Mouse (Mus musculus) ovary, postnatal 36 days (tissue): ENCODE measurements around the gene Nfkb1.
A peak's percentile ranks its signal among the peaks of the same experiment; 100 is the strongest.

Experiments
- DNase-seq: peaks from one replicate; pipeline ENCODE4 v3.0.0; 2022; ENCODE audit warnings: low spot score, mixed read lengths

Nfkb1 gene

GRCm38 (mm10) chr3:135691191-135692131, at the start of gene Nfkb1:
TSS of gene Nfkb1 (minus strand) at chr3:135691547.
- DNase-seq = peak; percentile 66

GRCm38 (mm10) chr3:135740711-135741110, 49.4 kb upstream of the Nfkb1 start:
- DNase-seq = no peak

- no peak for DNase-seq
Measured at GRCm38 (mm10) chr3:135734736-135735135, 43.4 kb upstream of the Nfkb1 start.

GRCm38 (mm10) chr3:135732747-135733445, 41.5 kb upstream of the Nfkb1 start:
- no peak for DNase-seq

GRCm38 (mm10) chr3:135731292-135732047, 40.1 kb upstream of the Nfkb1 start:
- DNase-seq = peak; percentile 70

GRCm38 (mm10) chr3:135730790-135731189, 39.4 kb upstream of the Nfkb1 start:
- DNase-seq = no peak

GRCm38 (mm10) chr3:135729575-135729974, 38.2 kb upstream of the Nfkb1 start:
- no peak for DNase-seq

GRCm38 (mm10) chr3:135728900-135729299, 37.6 kb upstream of the Nfkb1 start:
- DNase-seq = no peak

GRCm38 (mm10) chr3:135727339-135727738, 36.0 kb upstream of the Nfkb1 start:
- DNase-seq = no peak

GRCm38 (mm10) chr3:135726521-135727275, 35.4 kb upstream of the Nfkb1 start:
- DNase-seq = no peak

- DNase-seq = no peak
Measured at GRCm38 (mm10) chr3:135726023-135726422, 34.7 kb upstream of the Nfkb1 start.

GRCm38 (mm10) chr3:135722104-135722503, 30.8 kb upstream of the Nfkb1 start:
- DNase-seq = no peak

- DNase-seq = no peak
Measured at GRCm38 (mm10) chr3:135719969-135720368, 28.6 kb upstream of the Nfkb1 start.

GRCm38 (mm10) chr3:135719179-135719532, 27.8 kb upstream of the Nfkb1 start:
- DNase-seq = no peak

- DNase-seq = no peak
Measured at GRCm38 (mm10) chr3:135718323-135719178, 27.2 kb upstream of the Nfkb1 start.

- DNase-seq = no peak
Measured at GRCm38 (mm10) chr3:135713016-135713950, 21.9 kb upstream of the Nfkb1 start.

- DNase-seq = no peak
Measured at GRCm38 (mm10) chr3:135711613-135712012, 20.3 kb upstream of the Nfkb1 start.

- no peak for DNase-seq
Measured at GRCm38 (mm10) chr3:135711040-135711570, 19.8 kb upstream of the Nfkb1 start.

GRCm38 (mm10) chr3:135703307-135703706, 12.0 kb upstream of the Nfkb1 start:
- DNase-seq = no peak
